Mouse (Mus musculus) left cerebral cortex, postnatal 14 days (tissue): ENCODE results near the gene Clip4. TPM values are rescaled to one million over a fixed set of nuclear protein-coding genes. Genes with fewer than 3 reads are reported as not detected.

Experiments
- DNase-seq, 2 experiments: peaks; one replicate each; pipeline ENCODE4 v3.0.0; 2021 to 2022; ENCODE audit warnings: low spot score in 2 of 2, mixed read lengths in 1 of 2
- intact Hi-C: fragments of 180-260 bp; cut with DNase I; formaldehyde crosslinking; loops from one replicate; pipeline ENCODE4 v1.15.1; 2025
- total RNA-seq, 2 experiments: library from RNA; stranded (reverse); gene quantifications; 2 replicates each; pipeline ENCODE4 v1.2.3; 2021

The Clip4 gene
- total RNA-seq, 2 experiments from 2014 or later = 53.4 to 54.2 TPM

DNA sequence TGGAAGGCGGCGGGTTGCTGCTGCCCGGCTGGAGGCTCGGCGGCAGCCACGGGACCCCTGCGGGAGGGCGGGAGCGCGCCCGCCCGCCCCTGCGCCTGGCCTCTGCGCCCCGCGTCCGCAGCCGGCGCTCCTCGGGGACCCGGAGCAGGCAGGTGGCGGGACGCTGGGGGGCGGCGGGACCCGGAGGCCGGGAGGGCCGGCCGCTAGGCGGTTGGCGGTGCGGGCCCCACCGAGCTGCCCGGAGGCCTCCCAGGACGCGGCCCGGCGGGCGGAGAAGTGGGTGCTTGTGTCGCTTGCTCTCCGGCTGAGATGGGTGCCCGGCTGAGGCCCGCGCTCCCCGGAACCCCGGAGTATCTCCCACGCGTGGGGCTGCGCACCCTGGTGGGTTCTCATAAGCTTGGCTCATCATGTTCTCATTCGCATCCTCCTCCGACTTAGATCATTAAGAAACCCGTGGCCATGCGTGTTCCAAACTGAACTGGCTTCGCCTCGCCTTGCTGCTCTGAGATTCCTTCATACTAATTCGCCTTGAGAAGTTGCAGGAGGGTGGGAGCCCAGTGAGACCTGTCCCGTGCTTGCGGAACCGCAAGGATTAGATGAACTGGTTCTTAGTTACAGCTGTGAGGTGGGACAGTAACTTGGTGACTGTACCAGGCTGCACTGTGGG, 14.6 kb downstream of the Clip4 start:
- DNase-seq = peak; percentile 52 to 55
- intact Hi-C loops = loop anchor here (5.0 kb wide), 2 partner anchors 36 to 106 kb away; no protein-coding TSS in a partner anchor

DNA sequence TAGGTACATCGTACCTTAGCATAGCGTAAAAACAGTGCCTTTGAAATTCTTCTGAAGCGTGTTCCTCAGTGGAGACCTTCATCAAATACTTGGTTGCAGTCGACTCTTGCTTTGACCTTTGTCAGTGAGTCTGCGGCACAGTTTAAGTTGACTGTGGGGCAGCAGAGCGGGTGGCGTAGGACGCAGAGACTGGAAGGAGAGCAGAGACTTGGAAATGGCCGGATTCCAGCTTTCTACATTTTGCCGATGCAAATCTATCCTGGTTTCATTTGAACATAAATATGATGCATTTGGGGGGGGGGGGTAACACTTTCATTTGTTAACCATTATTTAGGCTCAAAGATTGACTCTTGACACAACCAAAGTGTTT, 15.1 kb downstream of the Clip4 start:
- peak in 1 of 2 experiments; percentile 27 for DNase-seq

DNA sequence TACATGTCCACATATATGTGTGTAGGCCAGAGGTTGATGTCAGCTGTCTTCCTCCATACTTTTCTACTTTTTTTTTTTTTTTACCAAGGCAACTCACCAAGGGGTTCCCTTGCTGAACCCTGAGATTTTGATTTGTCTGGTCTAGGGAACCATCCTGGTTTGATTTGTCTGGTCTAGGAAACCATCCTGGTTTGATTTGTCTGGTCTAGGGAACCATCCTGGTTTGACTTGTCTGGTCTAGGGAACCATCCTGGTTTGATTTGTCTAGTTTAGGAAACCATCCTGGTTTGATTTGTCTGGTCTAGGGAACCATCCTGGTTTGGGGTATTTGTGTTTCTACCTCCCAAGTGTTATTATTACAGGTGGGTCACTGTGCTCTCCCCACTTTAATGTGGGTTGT, 18.2 kb downstream of the Clip4 start:
- intact Hi-C loops = no loop called here

More for the DNA sequence above, 15.1 kb downstream of the Clip4 start:
- intact Hi-C loops = loop anchor here (5.0 kb wide), 2 partner anchors 36 to 106 kb away; no protein-coding TSS in a partner anchor

DNA sequence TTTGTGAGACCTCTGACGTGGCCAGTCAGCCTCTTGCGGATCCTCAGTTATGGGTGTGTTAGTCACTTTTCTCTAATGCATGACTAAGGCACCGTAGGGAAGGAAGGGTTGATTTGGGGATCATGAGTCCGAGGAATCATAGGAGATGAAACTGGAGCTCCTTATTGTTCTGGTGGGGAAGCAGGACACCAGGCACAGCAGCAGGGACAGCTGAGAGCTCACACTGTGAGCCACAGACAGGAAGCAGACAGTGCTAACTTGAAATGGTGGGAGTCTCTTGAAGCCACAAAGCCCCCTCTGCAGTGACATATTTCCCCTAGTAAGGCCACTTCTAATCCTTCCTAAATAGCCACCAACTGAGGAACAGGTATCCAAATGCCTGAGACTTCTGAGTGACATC, 22.8 kb downstream of the Clip4 start:
- no peak for DNase-seq
- intact Hi-C loops = loop anchor here (5.0 kb wide), 1 partner anchor 129 kb away; no protein-coding TSS in a partner anchor

More for the DNA sequence above, 18.2 kb downstream of the Clip4 start:
- no peak for DNase-seq

DNA sequence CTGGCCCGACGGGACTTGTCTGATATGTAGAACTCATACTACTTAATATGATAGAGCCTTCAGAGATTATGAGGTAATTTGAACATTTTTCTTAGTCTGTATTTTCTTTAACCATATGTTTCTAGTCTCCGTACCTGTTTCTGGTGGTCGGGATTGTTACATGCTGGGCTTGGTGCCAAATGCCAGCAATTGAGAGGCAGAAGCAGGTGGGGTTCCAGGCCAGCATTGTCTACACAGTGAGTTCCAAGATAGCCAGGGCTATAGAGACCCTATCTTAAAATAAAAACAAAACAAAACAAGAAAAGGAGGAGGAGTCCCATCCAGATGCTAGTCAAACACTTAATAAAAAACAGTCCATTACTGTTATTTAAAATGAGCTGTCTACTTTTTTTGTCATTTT, 23.3 kb downstream of the Clip4 start:
- intact Hi-C loops = loop anchor here (5.0 kb wide), 1 partner anchor 129 kb away; no protein-coding TSS in a partner anchor
- no peak for DNase-seq

DNA sequence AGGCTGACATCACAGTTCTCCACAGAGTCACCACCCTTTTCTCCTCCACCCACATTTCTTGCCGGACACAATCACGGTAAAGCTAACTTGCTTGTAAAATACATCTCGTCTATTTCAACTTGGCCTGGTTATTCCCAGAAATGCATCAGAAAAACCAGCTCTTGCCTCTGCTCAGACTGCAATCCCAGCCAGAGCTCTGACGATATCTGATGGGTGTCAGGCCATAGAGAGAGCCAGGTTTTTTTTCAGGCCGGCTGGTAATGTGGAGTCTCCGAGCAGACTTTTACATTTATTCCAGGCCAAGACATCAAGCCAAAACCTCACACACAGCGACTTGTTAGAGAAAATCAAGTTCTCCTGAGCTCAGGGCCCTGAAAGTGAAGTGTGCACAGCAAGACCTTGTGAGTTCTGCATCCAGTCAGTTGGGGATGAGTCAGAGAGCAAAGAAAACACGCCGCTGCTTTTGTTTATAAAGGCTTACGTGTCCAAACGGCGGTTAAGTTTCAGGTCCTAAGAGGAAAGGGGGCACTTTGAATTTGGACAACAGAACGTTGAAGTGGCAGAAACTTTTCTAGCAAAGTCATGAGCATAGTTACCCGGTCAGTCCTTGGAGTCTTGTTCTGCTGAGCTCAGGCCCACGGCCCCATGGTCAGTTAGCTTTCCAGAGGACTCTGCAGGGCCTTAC, 27.4 kb downstream of the Clip4 start:
- intact Hi-C loops = no loop called here
- DNase-seq = no peak

DNA sequence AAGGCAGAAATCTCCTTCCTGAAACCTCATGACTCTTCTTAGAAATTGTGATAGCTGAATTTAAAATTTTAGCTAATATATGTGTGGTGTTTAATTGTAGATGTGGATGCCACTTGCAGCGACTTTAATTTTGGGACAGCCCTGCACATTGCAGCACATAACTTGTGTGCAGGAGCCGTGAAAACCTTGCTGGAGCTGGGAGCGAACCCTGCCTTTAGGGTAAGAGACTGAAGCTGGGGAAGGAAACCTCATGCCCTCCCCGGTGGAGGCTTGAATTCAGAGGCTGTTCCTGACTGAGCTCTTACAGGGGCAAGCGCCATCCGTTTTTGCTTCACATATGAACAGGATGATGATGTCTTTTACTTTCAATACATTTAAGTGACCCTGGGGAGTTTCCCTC, 35.2 kb downstream of the Clip4 start:
- DNase-seq = no peak
- intact Hi-C loops = no loop called here

DNA sequence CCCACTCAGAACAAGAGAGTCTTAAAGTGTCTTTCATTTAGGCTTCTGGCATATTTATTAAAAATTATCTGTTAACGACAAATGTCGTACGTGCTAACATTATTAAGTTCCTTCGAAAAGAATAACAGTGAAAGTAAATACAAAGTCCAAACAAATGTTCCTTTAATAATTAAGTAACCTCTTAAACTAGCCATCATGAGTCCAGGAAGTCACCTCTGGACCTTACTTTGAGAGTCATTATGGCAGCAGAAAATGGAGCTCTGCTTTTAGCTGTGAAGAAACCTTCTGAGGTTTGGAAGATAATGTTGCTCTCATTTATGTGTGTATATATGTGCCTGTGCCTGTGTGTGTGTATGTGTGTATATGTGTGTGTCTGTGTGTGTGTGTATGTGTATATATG, 35.6 kb downstream of the Clip4 start:
- intact Hi-C loops = no loop called here
- DNase-seq = no peak

DNA sequence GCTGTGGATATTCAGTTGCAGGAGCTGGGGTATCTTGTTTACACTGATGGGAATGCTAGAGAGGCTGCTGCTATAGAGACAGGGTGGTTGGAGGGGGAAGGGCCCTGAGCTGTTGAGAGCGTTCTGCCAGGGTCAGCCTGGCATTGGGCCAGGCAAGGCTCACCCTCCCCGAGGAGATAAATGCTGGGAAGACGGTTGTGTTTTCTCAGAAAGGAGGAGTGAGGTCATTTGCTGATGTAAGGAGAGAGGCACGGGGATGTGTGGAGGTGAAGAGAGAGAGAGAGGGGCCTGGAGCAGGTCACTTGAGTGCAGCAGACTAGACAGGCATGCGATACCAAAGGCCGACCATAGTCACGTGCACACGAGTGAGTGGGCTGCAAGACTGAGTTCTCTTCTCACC, 42.8 kb downstream of the Clip4 start:
- no peak for DNase-seq
- intact Hi-C loops = no loop called here

DNA sequence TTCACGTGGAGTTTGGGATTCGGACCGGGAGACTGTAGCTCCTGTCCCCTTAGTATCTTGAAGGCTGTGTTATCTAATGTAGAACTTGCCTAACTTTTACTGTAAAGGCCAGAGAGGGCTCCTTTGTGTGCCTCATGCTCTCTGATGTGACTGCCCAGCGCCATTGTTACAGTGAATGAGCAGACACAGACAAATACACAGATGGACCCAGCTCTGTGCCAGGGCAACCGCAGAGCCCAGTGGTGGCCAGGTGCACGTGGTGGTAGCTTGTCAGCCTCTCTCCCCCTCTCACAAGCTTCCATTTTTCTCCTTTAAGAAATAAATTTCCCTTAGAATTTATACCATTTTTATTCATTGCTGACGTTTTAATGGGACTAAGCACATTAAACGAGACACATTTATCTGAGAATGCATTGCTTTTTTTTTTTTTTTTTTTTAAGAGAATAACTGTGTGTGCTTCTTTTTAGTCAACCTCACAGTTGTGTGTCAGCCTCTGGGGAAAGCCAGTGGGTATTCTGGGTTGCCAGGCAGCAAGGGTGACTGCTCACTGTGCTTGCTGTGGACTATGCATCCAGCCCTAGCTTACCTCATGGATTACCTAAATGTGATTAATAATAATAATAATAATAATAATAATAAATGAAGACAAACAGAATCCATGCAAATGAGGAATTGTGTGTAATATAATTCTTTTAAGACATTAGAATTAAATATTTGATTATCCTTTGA, 48.0 kb downstream of the Clip4 start:
- intact Hi-C loops = no loop called here
- DNase-seq = no peak

DNA sequence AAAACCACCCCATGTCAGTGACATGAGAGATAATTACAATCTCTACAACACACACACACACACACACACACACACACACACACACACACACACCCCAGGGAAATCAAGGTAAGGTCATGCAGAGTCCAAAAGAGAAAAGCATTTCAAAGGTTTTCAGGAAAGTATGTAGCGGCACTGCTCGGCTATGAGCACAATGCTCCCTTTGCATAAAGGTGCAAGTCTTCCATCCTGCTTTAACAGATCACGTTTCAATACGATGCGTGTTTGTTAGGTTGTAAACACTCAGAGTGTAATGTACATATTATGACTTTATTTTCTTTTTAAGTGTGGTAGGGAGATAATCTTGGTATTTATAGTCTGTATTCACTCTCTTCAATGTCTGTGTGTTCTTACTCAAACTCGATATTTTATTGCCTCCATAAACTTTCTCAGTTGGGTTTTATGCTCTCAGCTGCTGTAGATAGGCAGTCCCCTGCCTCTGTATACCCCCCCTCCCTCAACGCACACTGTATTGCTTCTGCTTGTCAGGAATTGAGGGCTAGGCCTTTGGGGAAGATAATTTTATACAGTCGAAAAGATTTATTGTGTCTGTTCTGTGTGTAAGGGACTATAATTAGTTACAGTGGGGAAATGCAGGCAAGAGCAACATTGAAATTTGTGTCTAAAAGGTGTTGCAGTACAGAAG, 55.5 kb downstream of the Clip4 start:
- intact Hi-C loops = loop anchor here (10.0 kb wide), 1 partner anchor 961 kb away; no protein-coding TSS in a partner anchor
- DNase-seq = no peak

DNA sequence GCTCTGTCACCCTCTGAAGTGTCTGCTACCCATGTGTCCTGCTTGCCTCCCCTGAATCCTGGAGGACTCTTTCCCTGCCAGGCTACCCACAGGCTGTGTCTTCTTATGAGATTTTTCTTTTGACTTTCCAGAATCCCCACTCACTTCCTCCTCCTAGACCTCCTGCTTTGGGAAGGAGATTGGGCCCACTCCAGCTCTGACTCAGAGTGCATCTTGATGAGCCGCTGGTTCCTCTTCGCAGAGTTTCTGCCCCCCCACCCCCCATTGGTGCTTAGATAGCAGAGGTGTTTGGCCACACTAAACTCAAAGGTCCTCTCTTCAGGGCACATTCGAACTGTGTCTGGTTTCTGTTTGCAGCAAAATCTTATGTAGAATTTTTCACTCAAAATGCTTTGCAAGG, 58.3 kb downstream of the Clip4 start:
- intact Hi-C loops = loop anchor here (10.0 kb wide), 1 partner anchor 958 kb away; no protein-coding TSS in a partner anchor
- no peak for DNase-seq

DNA sequence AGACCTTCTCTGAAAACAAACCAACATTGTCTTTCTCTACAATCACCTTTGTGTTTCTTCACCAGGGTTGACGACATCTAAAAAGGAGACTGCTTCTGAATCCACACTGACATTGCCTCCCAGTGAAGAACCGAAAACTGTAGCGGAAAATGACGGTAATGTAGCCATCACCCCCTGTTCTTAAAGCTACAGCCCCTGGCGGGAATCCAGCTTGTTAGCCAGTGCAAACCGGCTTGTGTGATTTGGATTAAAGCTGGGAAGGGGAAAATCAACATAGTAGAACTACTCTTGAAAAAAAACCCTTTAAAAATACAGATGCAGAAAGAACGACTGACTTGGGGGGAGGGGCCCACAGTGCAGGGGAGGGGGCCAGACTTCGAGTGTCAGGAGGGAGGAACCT, 59.4 kb downstream of the Clip4 start:
- intact Hi-C loops = loop anchor here (10.0 kb wide), 1 partner anchor 957 kb away; no protein-coding TSS in a partner anchor
- DNase-seq = no peak

DNA sequence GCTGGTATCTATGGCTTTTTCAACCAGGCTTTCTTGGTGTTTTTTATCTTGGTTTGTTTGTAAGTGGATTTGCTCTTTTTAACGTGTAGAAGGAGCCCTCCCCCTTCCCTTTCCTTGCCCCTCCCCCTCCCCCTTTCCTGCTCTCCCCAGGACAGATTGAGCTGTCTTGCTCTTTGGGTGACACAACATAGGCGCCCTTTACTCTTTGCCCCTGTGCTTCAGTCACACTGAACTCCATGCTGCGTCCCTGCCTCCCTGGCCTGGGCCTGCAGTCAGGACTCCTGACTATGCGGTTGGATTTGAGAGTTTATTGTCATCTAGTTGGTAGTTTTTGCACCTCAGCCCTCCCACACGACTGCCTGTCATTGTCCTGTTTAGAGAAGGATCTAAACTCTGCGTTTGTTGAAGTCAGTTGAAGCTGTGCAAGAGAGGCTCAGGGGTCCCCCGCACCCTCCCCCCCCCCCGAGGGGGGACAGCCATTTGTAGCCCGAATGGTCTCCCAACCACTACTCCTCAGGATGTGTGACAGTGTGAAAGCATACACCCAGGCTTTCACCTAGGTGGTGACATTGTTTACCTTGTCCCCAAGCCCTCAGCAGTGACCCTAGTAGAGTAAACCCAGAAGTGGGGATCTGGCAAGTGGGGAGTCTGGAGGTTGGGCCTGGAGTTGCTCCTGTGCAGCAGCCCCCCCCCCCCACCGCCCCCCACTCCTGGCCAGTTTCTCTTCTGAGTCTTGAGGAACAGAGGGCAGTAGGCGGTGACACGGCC, 60.6 kb downstream of the Clip4 start:
- DNase-seq = no peak
- intact Hi-C loops = loop anchor here (10.0 kb wide), 1 partner anchor 956 kb away; no protein-coding TSS in a partner anchor

DNA sequence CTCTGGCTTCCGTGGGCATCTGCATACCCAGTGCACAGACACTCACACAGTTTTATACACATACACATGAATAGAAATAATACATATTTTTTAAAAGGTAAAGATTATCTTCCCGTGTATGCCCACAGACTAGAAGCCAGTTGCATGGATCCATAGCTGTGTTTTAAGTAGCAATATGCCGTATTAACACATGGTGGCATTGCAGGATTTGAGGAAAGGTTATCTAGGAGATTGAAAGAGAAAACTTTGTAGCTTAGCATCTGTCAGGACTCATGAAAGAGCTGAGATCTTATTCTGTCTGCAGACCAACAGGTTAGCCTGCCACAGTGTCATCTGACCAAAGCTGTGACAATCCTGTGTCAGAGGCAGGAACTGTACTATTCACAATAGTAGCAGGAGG, 63.7 kb downstream of the Clip4 start:
- no peak for DNase-seq

DNA sequence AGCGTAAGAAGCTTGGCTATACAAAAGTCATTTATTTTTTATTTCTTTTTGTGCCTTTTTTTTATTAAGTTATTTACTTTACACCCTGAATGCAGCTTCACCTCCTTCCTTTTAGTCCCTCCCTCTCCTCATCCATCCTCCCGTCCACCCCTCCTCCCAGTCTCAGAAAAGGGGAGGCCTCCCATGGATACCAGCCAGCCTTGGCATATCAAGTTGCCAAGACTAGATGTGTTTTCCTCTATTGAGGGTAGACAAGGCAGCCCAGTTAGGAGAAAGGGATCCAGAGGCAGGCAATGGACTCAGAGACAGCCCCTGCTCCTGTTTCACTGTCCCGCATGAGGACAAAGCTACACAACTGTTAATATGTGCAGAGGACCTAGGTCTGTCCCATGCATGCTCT, 93.9 kb downstream of the Clip4 start:
- no peak for DNase-seq
- intact Hi-C loops = no loop called here

More for the DNA sequence above, 63.7 kb downstream of the Clip4 start:
- intact Hi-C loops = no loop called here

DNA sequence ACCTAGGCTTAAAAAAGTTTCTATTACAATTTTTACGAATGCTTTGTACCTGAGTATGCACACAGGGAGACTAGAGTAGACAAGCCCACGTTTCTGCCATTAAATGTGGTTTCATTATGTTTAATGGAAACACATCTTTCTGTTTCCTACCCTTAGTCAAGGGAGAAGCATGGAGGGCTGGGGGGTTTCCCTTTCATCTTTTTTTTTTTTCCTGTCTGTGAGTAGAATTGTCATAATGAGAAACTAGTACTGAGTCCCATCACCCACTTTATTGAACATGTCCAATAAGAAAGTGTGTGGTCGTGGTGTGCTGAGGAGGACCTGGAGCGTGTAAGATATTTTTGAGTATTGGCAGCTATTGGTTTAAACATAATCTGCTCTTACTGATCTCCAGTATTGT, 94.6 kb downstream of the Clip4 start:
- intact Hi-C loops = no loop called here
- no peak for DNase-seq

DNA sequence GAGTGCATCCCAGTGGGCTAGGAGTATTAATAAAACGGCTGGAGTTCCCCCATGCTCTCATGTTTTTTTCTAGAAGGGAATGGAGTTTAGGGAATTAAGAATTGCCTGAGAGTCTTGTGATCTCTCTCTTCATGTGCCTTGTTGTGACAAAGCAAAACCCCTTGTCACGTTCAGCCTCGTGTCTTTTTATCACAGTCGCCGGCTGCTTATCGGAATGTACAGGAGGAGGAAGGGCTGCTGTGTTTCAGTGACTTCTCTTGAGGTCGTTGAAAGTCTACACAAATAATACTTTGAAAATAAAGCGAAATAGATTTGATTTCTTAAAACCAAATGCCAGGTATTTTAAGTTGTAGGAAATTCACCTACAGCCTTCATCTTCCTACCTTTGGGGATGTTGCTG, 95.8 kb downstream of the Clip4 start:
- intact Hi-C loops = no loop called here

DNA sequence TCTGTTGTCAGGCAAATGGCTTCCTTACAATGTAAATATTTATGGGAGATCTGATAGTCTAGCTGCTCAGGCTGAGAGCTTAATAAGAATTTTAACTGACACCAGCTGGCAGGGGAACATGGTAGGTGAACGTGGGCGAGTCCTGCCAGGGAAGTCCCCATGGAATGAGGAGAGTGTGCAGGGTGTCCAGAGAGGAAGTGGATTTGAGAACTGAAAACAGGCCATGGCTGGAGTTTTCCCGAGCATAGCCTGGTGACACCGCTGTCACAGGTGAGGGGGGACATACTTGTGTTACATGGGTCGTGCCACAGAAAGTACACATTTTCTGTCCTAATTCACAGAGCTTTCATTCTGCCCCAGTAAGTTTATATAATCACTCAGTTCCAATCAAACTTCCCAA, 97.2 kb downstream of the Clip4 start:
- DNase-seq = no peak
- intact Hi-C loops = no loop called here

More for the DNA sequence above, 95.8 kb downstream of the Clip4 start:
- DNase-seq = no peak
